Mouse (Mus musculus): ENCODE results near the gene Tex38.

- no peak for TF ChIP-seq CTCF (IDR thresholded peaks at IDR 0.05; ENCODE audit: extremely low read depth, insufficient read length, insufficient replicate concordance, low read depth, low read length)
- TF ChIP-seq POLR2A (IDR thresholded peaks at IDR 0.05; ENCODE audit: low read depth, low read length), result no peak
These were observed 14.5 kb upstream of the Tex38 start for GRCm38 (mm10) chr4:115795360-115795759.
